Mouse (Mus musculus) heart, embryonic 11.5 days (tissue): ENCODE measurements around the gene Rab1a. TPM values are rescaled to one million over a fixed set of nuclear protein-coding genes. Genes with fewer than 3 reads are reported as not detected.
"Not testable (repeated sequence)": the region's sequence is repeated elsewhere in the genome, so short reads cannot be mapped to it uniquely, and the experiment has no call there.

Experiments used
- ATAC-seq: fragments of 200-750 bp; cut with Nextera tagmentation; replicated peaks from 2 replicates; pipeline ENCODE4 v1.8.0; 2017; ENCODE audit warnings: moderate library complexity; ENCODE audit not compliant: insufficient number of reproducible peaks, low FRiP score, low TSS enrichment
- H3K27ac ChIP-seq: fragments of 300-500 bp; sonication (generic); 2 replicates; pipeline ENCODE4 v1.5.1; 2014; ENCODE audit warnings: mild to moderate bottlenecking, low read depth, low read length
- H3K27me3 ChIP-seq: fragments of 300-500 bp; sonication (generic); 2 replicates; pipeline ENCODE4 v1.6.1; 2014; ENCODE audit warnings: mild to moderate bottlenecking, low read length, mixed read lengths; ENCODE audit not compliant: control insufficient read depth, insufficient read depth
- H3K36me3 ChIP-seq: fragments of 300-500 bp; sonication (generic); 2 replicates; pipeline ENCODE4 v1.6.1; 2014; ENCODE audit warnings: mild to moderate bottlenecking, low read length, moderate library complexity, mixed read lengths; ENCODE audit not compliant: control insufficient read depth, insufficient read depth
- H3K4me1 ChIP-seq: fragments of 300-500 bp; sonication (generic); 2 replicates; pipeline ENCODE4 v1.6.1; 2014; ENCODE audit warnings: low read length; ENCODE audit not compliant: control insufficient read depth, insufficient read depth
- H3K4me2 ChIP-seq: fragments of 300-500 bp; sonication (generic); 2 replicates; pipeline ENCODE4 v1.6.1; 2014; ENCODE audit warnings: mild to moderate bottlenecking, moderate library complexity
- H3K4me3 ChIP-seq: fragments of 300-500 bp; sonication (generic); 2 replicates; pipeline ENCODE4 v1.5.1; 2014; ENCODE audit warnings: low read depth, low read length
- H3K9ac ChIP-seq: fragments of 300-500 bp; sonication (generic); 2 replicates; pipeline ENCODE4 v1.6.1; 2014; ENCODE audit warnings: mild to moderate bottlenecking, low read depth, low read length, moderate library complexity
- H3K9me3 ChIP-seq: fragments of 300-500 bp; sonication (generic); replicated peaks from 2 replicates; pipeline ENCODE4 v1.6.1; 2016; ENCODE audit warnings: low read length; ENCODE audit not compliant: control insufficient read depth
- WGBS: fragments of 180-500 bp; shearing (Covaris S2); extraction: QIAGEN DNeasy Blood & Tissue Kit; methylation state at CpG from one replicate; pipeline ENCODE4 v1.1.7; 2014; ENCODE audit not compliant: insufficient replicate concordance; 5-methylcytosine and 5-hydroxymethylcytosine counted together
- polyA plus RNA-seq: library from polyadenylated mRNA; unstranded; fragments of >200 nt; fragmentation: Nextera tagmentation; extraction: Ambion mirVana; gene quantifications from 2 replicates; pipeline ENCODE4 v1.2.1, GENCODE M21; 2014

The Rab1a gene
- polyA plus RNA-seq: 197 and 209 TPM in 2 replicates

- ATAC-seq: peak; percentile 97
- Histone ChIP-seq H3K27ac (peak within 1 kb of the TSS; percentile 99), H3K4me2 (peak within 1 kb of the TSS; percentile 90), H3K9me3 (no peaks in the 10 kb centered on the region), H3K36me3 (no peaks in the 10 kb centered on the region), H3K27me3 (no peaks in the 10 kb centered on the region), H3K9ac (peak within 1 kb of the TSS; percentile 99), H3K4me1 (peaks cover 32% of the 10 kb centered on the region), H3K4me3 (peak within 1 kb of the TSS; percentile 100)
- WGBS: under 1% methylated on average over 54 of the region's 54 CpGs
Observed at GRCm38 (mm10) chr11:20200713-20201575, at the start of gene Rab1a. Gene Rab1a, plus strand, starts transcription at chr11:20201432.

DNA sequence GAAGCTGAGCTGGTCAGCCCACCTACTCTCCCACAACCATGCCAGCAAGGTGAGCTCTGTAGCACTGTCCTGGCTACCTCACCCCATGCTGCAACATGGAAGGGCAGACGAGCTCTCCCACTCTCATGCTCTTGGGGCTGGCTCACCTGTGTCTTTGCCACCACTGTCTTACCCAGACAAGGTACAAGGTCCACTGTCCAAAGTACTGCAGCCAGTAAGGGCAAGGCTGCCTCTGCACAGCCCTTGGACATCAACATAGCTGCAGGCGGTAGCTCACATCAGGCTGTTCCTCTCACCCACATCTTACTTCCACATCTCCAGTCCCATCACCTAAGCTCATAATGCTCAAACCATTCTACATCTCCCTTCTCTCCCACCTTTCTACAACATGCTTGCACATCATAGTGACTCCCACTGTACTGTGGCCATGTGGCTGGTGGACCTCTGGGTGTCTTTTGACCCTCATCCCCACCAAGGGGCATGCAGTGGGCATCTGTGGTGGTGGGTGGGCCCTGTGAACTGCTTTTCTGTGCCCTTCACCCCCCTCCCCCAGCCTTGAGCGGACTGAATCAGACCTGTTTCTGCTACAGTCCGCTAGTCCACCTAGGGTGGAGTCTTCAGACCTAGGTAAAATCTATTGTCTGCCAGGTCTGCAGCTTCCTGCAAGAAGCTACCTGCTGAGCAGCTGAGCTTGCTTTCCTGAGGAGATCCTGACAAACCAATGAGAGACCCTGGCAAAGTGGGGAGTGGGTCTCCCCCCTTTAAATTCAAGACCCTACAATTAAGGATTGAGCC is 48.9 kb upstream of the Rab1a start:
- no peaks in the 10 kb centered on the region for H3K27me3 ChIP-seq
- H3K36me3 ChIP-seq: no peaks in the 10 kb centered on the region
- H3K4me3 ChIP-seq: no peak overlapping the region
- ATAC-seq: no peak
- H3K9me3 ChIP-seq: no peaks in the 10 kb centered on the region
- no peak overlapping the region for H3K27ac ChIP-seq
- no peak overlapping the region for H3K9ac ChIP-seq
- H3K4me2 ChIP-seq: no peak overlapping the region
- no peaks in the 10 kb centered on the region for H3K4me1 ChIP-seq
- WGBS: 76% methylated on average over 4 of the region's 4 CpGs

- H3K36me3 ChIP-seq, ATAC-seq, H3K9ac ChIP-seq, H3K9me3 ChIP-seq, H3K27ac ChIP-seq, H3K4me1 ChIP-seq, H3K4me3 ChIP-seq, H3K27me3 ChIP-seq, H3K4me2 ChIP-seq: not testable (repeated sequence)
- WGBS: 87% methylated on average over 5 of the region's 5 CpGs
Observed at GRCm38 (mm10) chr11:20153542-20153941, 47.7 kb upstream of the Rab1a start.

DNA sequence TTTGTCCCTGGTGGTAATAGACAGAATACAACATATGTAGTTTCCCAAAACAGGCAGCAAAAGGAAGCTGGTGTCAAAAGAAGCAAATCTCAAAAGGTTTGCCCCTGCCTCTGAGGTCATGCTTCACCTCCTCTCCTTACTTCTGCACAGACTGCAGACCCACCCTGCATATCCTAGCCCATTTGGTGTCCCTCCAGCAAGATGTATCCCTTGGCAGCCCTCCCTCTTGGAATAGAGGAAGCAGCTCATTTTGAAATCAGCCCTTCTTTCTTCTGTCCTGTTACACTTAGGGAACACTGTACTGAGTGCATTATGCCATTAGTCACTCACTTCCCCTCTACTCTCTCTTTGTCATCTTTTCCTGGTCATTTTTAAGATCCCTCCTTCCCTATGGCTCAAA is 42.4 kb upstream of the Rab1a start:
- Histone ChIP-seq H3K4me2 (no peak overlapping the region), H3K9me3 (no peaks in the 10 kb centered on the region), H3K27ac (no peak overlapping the region), H3K4me1 (no peaks in the 10 kb centered on the region), H3K36me3 (no peaks in the 10 kb centered on the region), H3K9ac (no peak overlapping the region), H3K27me3 (no peaks in the 10 kb centered on the region), H3K4me3 (no peak overlapping the region)
- no peak for ATAC-seq

DNA sequence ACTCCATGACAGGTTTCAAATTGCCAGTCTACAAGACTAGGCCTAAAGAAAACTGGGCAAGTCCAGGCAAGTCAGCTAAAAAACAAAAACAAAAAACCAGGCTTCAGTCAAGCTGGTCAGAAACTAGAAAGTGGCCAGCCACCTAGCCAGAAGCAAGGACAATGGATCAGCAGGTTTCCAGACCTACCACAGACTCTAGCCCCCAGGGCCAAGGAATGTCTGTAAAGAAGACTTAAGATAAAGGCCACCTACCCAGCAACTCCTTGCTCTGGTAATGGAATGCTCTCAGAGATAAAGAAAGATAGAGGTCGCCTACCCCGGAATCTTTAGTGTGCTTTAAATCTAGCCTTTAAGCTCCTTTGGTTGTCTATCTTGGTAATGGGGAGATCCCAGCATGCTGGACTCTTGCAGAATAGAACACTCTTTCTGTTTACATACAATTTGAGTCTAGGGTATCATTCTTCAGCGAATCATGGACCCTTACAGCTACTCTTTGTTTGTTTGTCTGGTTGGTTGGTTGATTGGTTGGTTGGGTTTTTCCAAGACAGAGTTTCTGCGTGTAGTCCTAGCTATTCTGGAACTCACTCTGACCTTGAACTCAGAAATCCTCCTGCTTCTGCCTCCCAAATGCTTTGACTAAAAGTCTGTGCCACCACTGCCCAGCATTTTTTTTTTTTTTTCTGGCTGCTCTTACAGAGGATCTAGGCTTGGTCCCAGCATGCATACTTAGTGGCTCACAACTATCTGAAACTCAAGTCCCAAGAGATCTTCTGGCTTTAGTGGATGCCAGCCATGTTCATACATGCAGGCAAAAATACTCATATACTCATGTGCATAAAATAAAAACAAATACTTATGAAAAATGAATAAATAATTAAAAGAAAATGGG is 36.0 kb upstream of the Rab1a start:
- H3K9me3 ChIP-seq: no peaks in the 10 kb centered on the region
- H3K4me1 ChIP-seq: no peaks in the 10 kb centered on the region
- no peak overlapping the region for H3K4me3 ChIP-seq
- no peak overlapping the region for H3K9ac ChIP-seq
- no peaks in the 10 kb centered on the region for H3K36me3 ChIP-seq
- H3K27ac ChIP-seq: no peak overlapping the region
- 44% methylated on average over 4 of the region's 4 CpGs for WGBS
- H3K4me2 ChIP-seq: no peak overlapping the region
- H3K27me3 ChIP-seq: no peaks in the 10 kb centered on the region
- no peak for ATAC-seq

DNA sequence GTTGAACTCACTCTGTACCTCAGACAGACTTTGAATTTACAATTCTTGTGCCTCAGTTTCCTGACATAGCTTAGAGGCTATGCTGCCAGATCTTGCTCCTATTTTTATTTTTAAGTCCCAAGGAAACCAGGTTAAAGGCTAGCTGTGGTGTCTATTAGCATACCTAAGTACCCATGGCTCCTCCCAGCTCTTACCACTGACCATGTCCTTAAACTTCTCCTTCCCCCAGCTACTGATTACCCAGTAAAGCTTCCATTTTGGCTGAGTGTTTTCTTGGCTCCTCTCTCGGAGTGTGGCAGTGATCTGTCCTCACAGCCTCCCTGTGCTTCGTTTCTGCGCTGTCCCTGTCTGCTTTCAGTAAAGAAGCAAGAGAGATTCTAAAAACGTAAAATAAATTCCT is 35.2 kb upstream of the Rab1a start:
- no peaks in the 10 kb centered on the region for H3K27me3 ChIP-seq

DNA sequence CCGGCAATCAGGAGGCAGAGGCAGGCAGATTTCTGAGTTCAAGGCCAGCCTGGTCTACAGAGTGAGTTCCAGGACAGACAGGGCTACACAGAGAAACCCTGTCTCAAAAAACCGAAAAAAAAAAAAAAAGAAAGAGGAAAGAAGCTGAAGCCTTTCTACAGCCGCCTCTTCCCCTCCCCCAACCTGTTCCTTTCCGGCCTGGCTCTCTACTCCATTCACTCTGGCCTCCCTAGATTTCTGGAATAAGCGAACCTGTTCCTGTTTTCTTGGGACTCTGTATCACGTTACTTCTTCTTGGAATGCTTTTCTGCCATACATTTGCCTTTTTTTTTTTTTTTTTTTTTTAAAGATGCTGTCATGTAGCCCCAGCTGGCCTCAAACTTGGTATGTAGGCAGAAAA is 34.8 kb upstream of the Rab1a start:
- not testable (repeated sequence) for H3K9me3 ChIP-seq, H3K4me1 ChIP-seq, H3K4me3 ChIP-seq, H3K36me3 ChIP-seq, H3K27ac ChIP-seq, H3K4me2 ChIP-seq, H3K9ac ChIP-seq, H3K27me3 ChIP-seq, ATAC-seq
- 73% methylated on average over 6 of the region's 6 CpGs for WGBS

More for the DNA sequence above, 35.2 kb upstream of the Rab1a start:
- ATAC-seq: no peak
- Histone ChIP-seq H3K9me3 (no peaks in the 10 kb centered on the region), H3K9ac (no peak overlapping the region), H3K27ac (no peak overlapping the region), H3K4me2 (no peak overlapping the region), H3K4me3 (no peak overlapping the region), H3K4me1 (no peaks in the 10 kb centered on the region), H3K36me3 (no peaks in the 10 kb centered on the region)
- WGBS: 81% methylated on average over 4 of the region's 4 CpGs

- no peaks in the 10 kb centered on the region for H3K9me3 ChIP-seq
- H3K27me3 ChIP-seq: no peaks in the 10 kb centered on the region
- no peak overlapping the region for H3K27ac ChIP-seq
- no peak overlapping the region for H3K9ac ChIP-seq
- no peak overlapping the region for H3K4me3 ChIP-seq
- WGBS: 82% methylated on average over 11 of the region's 11 CpGs
- no peaks in the 10 kb centered on the region for H3K4me1 ChIP-seq
- H3K4me2 ChIP-seq: no peak overlapping the region
- ATAC-seq: no peak
- no peaks in the 10 kb centered on the region for H3K36me3 ChIP-seq
Observed at GRCm38 (mm10) chr11:20168972-20169371, 32.3 kb upstream of the Rab1a start.
